Mouse (Mus musculus) small intestine, adult 2 months (tissue): ENCODE measurements around the gene Mpped2.

ENCODE experiments used
- CTCF ChIP-seq: fragments of 200-500 bp; IDR thresholded peaks from 2 replicates; pipeline ENCODE4 v1.5.1; 2012; ENCODE audit warnings: low read depth, mild to moderate bottlenecking, control low read depth, inconsistent platforms, low read length, moderate library complexity, mixed read lengths; ENCODE audit not compliant: insufficient replicate concordance, insufficient read length; ENCODE audit errors: extremely low read depth
- POLR2A ChIP-seq: fragments of 200-500 bp; IDR thresholded peaks from 2 replicates; pipeline ENCODE4 v1.6.1; 2012; ENCODE audit warnings: low read depth, mild to moderate bottlenecking, control low read depth, inconsistent platforms, low read length, moderate library complexity

- no peak for TF ChIP-seq CTCF
- TF ChIP-seq POLR2A: no peak
These were observed 53.8 kb downstream of the Mpped2 start for GRCm38 (mm10) chr2:106746905-106747304.
